Mouse (Mus musculus) forebrain, postnatal 0 days (tissue): ENCODE measurements around the gene Uba2. TPM values are rescaled to one million over a fixed set of nuclear protein-coding genes. Genes with fewer than 3 reads are reported as not detected.

Source experiments
- ATAC-seq: fragments of 200-750 bp; cut with Nextera tagmentation; 2 replicates; pipeline ENCODE4 v1.8.0; 2017; ENCODE audit warnings: mild to moderate bottlenecking, moderate library complexity
- DNase-seq: peaks from one replicate; pipeline ENCODE4 v3.0.0-alpha.2; 2015
- H3K27ac ChIP-seq: fragments of 300-500 bp; sonication (generic); 2 replicates; pipeline ENCODE4 v1.5.1; 2014; ENCODE audit warnings: low read depth, mild to moderate bottlenecking, antibody characterized with exemption, low read length, moderate library complexity, mixed read lengths
- H3K27me3 ChIP-seq: fragments of 300-500 bp; sonication (generic); 2 replicates; pipeline ENCODE4 v1.6.1; 2014; ENCODE audit warnings: mild to moderate bottlenecking, low read length, mixed read lengths; ENCODE audit not compliant: insufficient read depth
- H3K36me3 ChIP-seq: fragments of 300-500 bp; sonication (generic); 2 replicates; pipeline ENCODE4 v1.6.1; 2014; ENCODE audit warnings: mild to moderate bottlenecking, moderate library complexity; ENCODE audit not compliant: insufficient read depth
- H3K4me1 ChIP-seq: fragments of 300-500 bp; sonication (generic); 2 replicates; pipeline ENCODE4 v1.6.1; 2014; ENCODE audit warnings: antibody characterized with exemption; ENCODE audit not compliant: insufficient read depth
- H3K4me2 ChIP-seq: fragments of 300-500 bp; sonication (generic); 2 replicates; pipeline ENCODE4 v1.6.1; 2014; ENCODE audit warnings: low read depth, mild to moderate bottlenecking, moderate library complexity
- H3K4me3 ChIP-seq: fragments of 300-500 bp; sonication (generic); 2 replicates; pipeline ENCODE4 v1.5.1; 2014; ENCODE audit warnings: low read depth, low read length, mixed read lengths
- H3K9ac ChIP-seq: fragments of 300-500 bp; sonication (generic); 2 replicates; pipeline ENCODE4 v1.6.1; 2014; ENCODE audit warnings: mild to moderate bottlenecking
- H3K9me3 ChIP-seq: fragments of 300-500 bp; sonication (generic); 2 replicates; pipeline ENCODE4 v1.6.1; 2016; ENCODE audit warnings: low read length
- CTCF ChIP-seq: sonication (generic); IDR thresholded peaks from 2 replicates; pipeline ENCODE4 v1.5.1; 2016; ENCODE audit warnings: antibody characterized with exemption, control low read depth, low read depth
- WGBS: fragments of 180-500 bp; shearing (Covaris S2); extraction: QIAGEN DNeasy Blood & Tissue Kit; methylation state at CpG from one replicate; pipeline ENCODE4 v1.1.7; 2014; 5-methylcytosine and 5-hydroxymethylcytosine counted together
- polyA plus RNA-seq: library from polyadenylated mRNA; unstranded; fragments of >200 nt; fragmentation: Nextera tagmentation; extraction: Ambion mirVana; gene quantifications from 2 replicates; pipeline ENCODE4 v1.2.1, GENCODE M21; 2015
- total RNA-seq: library from RNA; depleted of rRNA; stranded (reverse); fragments of >200 nt; gene quantifications from 2 replicates; pipeline ENCODE4 v1.2.3, GENCODE M21; 2014

Gene Uba2
- total and polyA plus RNA-seq, 2 experiments from 2014 or later: 123 to 179 TPM

- TF ChIP-seq CTCF: no peak
- Histone ChIP-seq H3K27me3 (no peaks in the 10 kb centered on the region), H3K27ac (peak overlapping the region; percentile 85), H3K4me3 (peak overlapping the region; percentile 90), H3K9me3 (no peaks in the 10 kb centered on the region), H3K4me1 (peaks cover 8% of the 10 kb centered on the region; the same call in 1 of the 2 replicates), H3K9ac (peak overlapping the region; percentile 86), H3K36me3 (peaks cover 19% of the 10 kb centered on the region), H3K4me2 (peak overlapping the region; percentile 78)
- DNase-seq (no peak), ATAC-seq (peak; percentile 72)
- under 1% methylated on average over 53 of the region's 54 CpGs for WGBS
Observed at GRCm38 (mm10) chr7:34167766-34168469, 1.5 kb downstream of the Uba2 start.

GRCm38 (mm10) chr7:34166850-34167249 lies 2.5 kb downstream of the Uba2 start:
- no peaks in the 10 kb centered on the region for H3K9me3 ChIP-seq
- no peak overlapping the region for H3K4me3 ChIP-seq
- no peak overlapping the region for H3K27ac ChIP-seq
- peaks cover 30% of the 10 kb centered on the region for H3K36me3 ChIP-seq
- ATAC-seq (no peak), DNase-seq (no peak)
- WGBS: 51% methylated on average over 4 of the region's 4 CpGs
- H3K4me2 ChIP-seq: no peak overlapping the region
- peaks cover 8% of the 10 kb centered on the region; the same call in 1 of the 2 replicates for H3K4me1 ChIP-seq
- TF ChIP-seq CTCF: peak; percentile 38
- no peak overlapping the region for H3K9ac ChIP-seq
- H3K27me3 ChIP-seq: no peaks in the 10 kb centered on the region

- Histone ChIP-seq H3K9ac (no peak overlapping the region), H3K4me2 (no peak overlapping the region), H3K27me3 (no peaks in the 10 kb centered on the region), H3K36me3 (peaks cover 39% of the 10 kb centered on the region), H3K27ac (no peak overlapping the region), H3K4me1 (peaks cover 8% of the 10 kb centered on the region; the same call in 1 of the 2 replicates), H3K9me3 (no peaks in the 10 kb centered on the region), H3K4me3 (no peak overlapping the region)
- 85% methylated on average over 3 of the region's 3 CpGs for WGBS
- DNase-seq (no peak), ATAC-seq (no peak)
- no peak for TF ChIP-seq CTCF
Observed at GRCm38 (mm10) chr7:34165999-34166398, 3.4 kb downstream of the Uba2 start.

- WGBS: 92% methylated on average over 7 of the region's 7 CpGs
- ATAC-seq: no peak
- H3K36me3 ChIP-seq: peaks cover 50% of the 10 kb centered on the region
Observed at GRCm38 (mm10) chr7:34164671-34165070, 4.7 kb downstream of the Uba2 start.

DNA sequence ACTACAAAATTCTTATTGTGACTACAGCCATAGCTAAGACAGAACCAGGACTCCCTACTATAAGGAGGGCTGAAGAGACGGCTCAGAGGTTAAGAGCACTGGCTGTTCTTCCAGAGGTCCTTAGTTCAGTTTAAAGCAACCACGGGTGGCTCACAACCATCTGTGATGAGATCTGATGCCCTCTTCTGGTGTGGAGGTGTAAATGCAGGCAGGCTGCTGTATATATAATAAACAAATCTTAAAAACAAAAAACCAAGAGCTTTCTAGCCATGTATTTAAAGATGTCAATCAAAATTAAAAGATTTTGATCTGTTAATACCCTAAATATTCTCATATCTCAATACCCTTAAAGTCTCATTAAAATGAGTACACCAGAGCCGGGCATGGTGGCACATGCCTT lies 10.2 kb downstream of the Uba2 start:
- 92% methylated on average over 3 of the region's 3 CpGs for WGBS
- H3K27ac ChIP-seq: no peak overlapping the region
- DNase-seq: no peak
- no peak overlapping the region for H3K4me3 ChIP-seq
- H3K9ac ChIP-seq: no peak overlapping the region
- no peaks in the 10 kb centered on the region for H3K27me3 ChIP-seq
- H3K4me1 ChIP-seq: no peaks in the 10 kb centered on the region
- H3K4me2 ChIP-seq: no peak overlapping the region
- no peaks in the 10 kb centered on the region for H3K9me3 ChIP-seq
- ATAC-seq: no peak
- H3K36me3 ChIP-seq: peaks cover 91% of the 10 kb centered on the region
- peak; percentile 29; the same call in 1 of the 2 replicates for TF ChIP-seq CTCF

More at GRCm38 (mm10) chr7:34164671-34165070, 4.7 kb downstream of the Uba2 start:
- Histone ChIP-seq H3K9ac (no peak overlapping the region), H3K27ac (no peak overlapping the region), H3K4me3 (no peak overlapping the region), H3K27me3 (no peaks in the 10 kb centered on the region), H3K9me3 (no peaks in the 10 kb centered on the region), H3K4me2 (no peak overlapping the region), H3K4me1 (peaks cover 8% of the 10 kb centered on the region; the same call in 1 of the 2 replicates)
- no peak for DNase-seq
- TF ChIP-seq CTCF: no peak

DNA sequence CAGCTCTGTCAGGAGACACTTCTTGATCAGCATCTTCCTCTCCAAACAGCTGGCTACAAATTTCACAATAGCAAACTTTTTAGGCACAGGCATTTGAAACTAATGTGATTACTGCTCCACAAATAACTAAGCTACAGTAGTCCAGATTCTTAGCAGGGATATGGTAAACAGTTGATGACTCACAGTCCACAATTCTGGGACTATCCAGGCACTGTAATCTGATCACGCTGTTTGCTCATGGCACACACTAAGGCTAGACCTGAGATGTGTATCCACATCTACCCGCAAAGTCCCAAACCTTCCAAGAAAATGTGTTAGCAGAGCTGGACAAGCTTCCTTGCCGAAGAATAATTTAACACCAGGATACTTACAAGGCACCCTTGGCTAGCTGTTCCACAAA lies 11.4 kb downstream of the Uba2 start:
- 98% methylated on average over 3 of the region's 3 CpGs for WGBS
- Histone ChIP-seq H3K27me3 (no peaks in the 10 kb centered on the region), H3K4me3 (no peak overlapping the region), H3K9me3 (no peaks in the 10 kb centered on the region), H3K9ac (no peak overlapping the region), H3K36me3 (peaks cover 90% of the 10 kb centered on the region), H3K4me2 (no peak overlapping the region), H3K4me1 (no peaks in the 10 kb centered on the region), H3K27ac (no peak overlapping the region)
- ATAC-seq (no peak), DNase-seq (no peak)
- no peak for TF ChIP-seq CTCF

DNA sequence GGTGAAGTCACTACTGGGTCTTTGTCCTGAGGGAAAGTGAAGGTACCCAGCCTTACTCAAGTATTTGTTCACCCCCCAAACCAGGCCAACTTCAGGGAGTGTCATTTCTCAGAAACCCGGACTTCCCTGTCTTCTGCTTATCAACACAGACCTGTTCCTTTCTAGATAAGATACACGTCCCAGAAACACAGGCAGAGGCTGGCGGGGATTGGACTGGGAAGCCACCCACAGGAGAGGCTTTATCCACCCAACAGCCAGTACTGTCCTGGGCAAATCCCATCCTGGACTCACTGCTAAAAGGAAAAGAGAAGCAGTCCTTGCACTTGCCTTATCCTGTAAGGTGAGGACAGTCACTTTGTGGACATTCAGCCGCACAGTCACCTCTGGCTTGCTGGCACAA lies 22.2 kb downstream of the Uba2 start:
- ATAC-seq (no peak), DNase-seq (no peak)
- Histone ChIP-seq H3K4me1 (no peaks in the 10 kb centered on the region), H3K4me3 (no peak overlapping the region), H3K27ac (no peak overlapping the region), H3K9ac (no peak overlapping the region), H3K36me3 (peaks cover 87% of the 10 kb centered on the region), H3K27me3 (no peaks in the 10 kb centered on the region), H3K9me3 (no peaks in the 10 kb centered on the region), H3K4me2 (no peak overlapping the region)
- no peak for TF ChIP-seq CTCF
- WGBS: 93% methylated on average over 4 of the region's 4 CpGs
